9 mouse cellular contexts compared by ENCODE assay signal in genomic region chr5:118027698-118028190, GRCm38 (mm10). TPM values are rescaled to one million over a fixed set of nuclear protein-coding genes. Genes with fewer than 3 reads are reported as not detected.
A peak's percentile ranks its signal among the peaks of the same experiment; 100 is the strongest.
DNase-seq lines count a peak whose midpoint lies in the region; ATAC-seq lines count a peak whose summit lies in the region.
"Had no signal": no experiment of that assay in that cellular context is flagged by ENCODE, and none has a peak within 500 bp of the region (broad histone marks: within the 10 kb centered on the region; RNA-seq: fewer than 3 reads in every experiment).

TSS of gene Tesc (plus strand) at chr5:118027743.

- H3K27ac ChIP-seq in kidney, embryonic 15.5 days = no peak within 1 kb of the TSS
- no peak within 1 kb of the TSS for H3K27ac ChIP-seq in embryonic facial prominence, embryonic 13.5 days
- no peak within 1 kb of the TSS for H3K27ac ChIP-seq in hindbrain, embryonic 12.5 days
- no peak within 1 kb of the TSS for H3K27ac ChIP-seq in liver, embryonic 11.5 days (ENCODE audit: low read depth, low read length)

- peak; percentile 13; the same call in 1 of the 2 replicates for ATAC-seq in kidney, embryonic 15.5 days (replicated peaks; ENCODE audit: low FRiP score)
- no peak for ATAC-seq in embryonic facial prominence, embryonic 13.5 days (ENCODE audit: insufficient number of reproducible peaks, insufficient read depth, low FRiP score, low TSS enrichment, low read depth)
- no peak for ATAC-seq in hindbrain, embryonic 12.5 days (ENCODE audit: low FRiP score)
- no peak for ATAC-seq in liver, embryonic 11.5 days (replicated peaks; ENCODE audit: low FRiP score)

- H3K4me1 ChIP-seq in kidney, embryonic 15.5 days = peaks cover 37% of the 10 kb centered on the region
- H3K4me1 ChIP-seq in embryonic facial prominence, embryonic 13.5 days = peaks cover 39% of the 10 kb centered on the region
- H3K4me1 ChIP-seq in hindbrain, embryonic 12.5 days = peaks cover 43% of the 10 kb centered on the region
- H3K4me1 ChIP-seq in liver, embryonic 11.5 days (replicated peaks; ENCODE audit: control insufficient read depth, insufficient read depth, low read length) = peaks cover 24% of the 10 kb centered on the region

- no peak for DNase-seq in kidney, adult 9 months
- peak; percentile 18 for DNase-seq in R1 (ENCODE audit: low read depth, low spot score)
- DNase-seq in liver, embryonic 11.5 days (ENCODE audit: low spot score) = no peak
- peak; percentile 55 for DNase-seq in right cerebral cortex, postnatal 25 days
- no peak for DNase-seq in frontal cortex, postnatal 36 days (ENCODE audit: low spot score in 2 of 2)

- peak within 1 kb of the TSS; percentile 54 for H3K9ac ChIP-seq in kidney, embryonic 15.5 days
- peak within 1 kb of the TSS; percentile 65 for H3K9ac ChIP-seq in embryonic facial prominence, embryonic 13.5 days
- peak within 1 kb of the TSS; percentile 62 for H3K9ac ChIP-seq in hindbrain, embryonic 12.5 days
- no peak within 1 kb of the TSS; the same call in 1 of the 2 replicates for H3K9ac ChIP-seq in liver, embryonic 11.5 days (ENCODE audit: low read depth, low read length)

- peak within 1 kb of the TSS; percentile 70 for H3K4me3 ChIP-seq in kidney, embryonic 15.5 days (replicated peaks)
- peak within 1 kb of the TSS; percentile 65 for H3K4me3 ChIP-seq in embryonic facial prominence, embryonic 13.5 days
- H3K4me3 ChIP-seq in hindbrain, embryonic 12.5 days = peak within 1 kb of the TSS; percentile 67
- H3K4me3 ChIP-seq in liver, embryonic 11.5 days (ENCODE audit: low read depth, low read length) = peak within 1 kb of the TSS; percentile 60

- H3K36me3 ChIP-seq in kidney, embryonic 15.5 days = no peaks in the 10 kb centered on the region
- H3K36me3 ChIP-seq in embryonic facial prominence, embryonic 13.5 days = no peaks in the 10 kb centered on the region
- no peaks in the 10 kb centered on the region for H3K36me3 ChIP-seq in hindbrain, embryonic 12.5 days
- H3K36me3 ChIP-seq in liver, embryonic 11.5 days (ENCODE audit: control insufficient read depth, insufficient read depth, low read length) = no peaks in the 10 kb centered on the region
- H3K36me3 ChIP-seq: G1E had no signal

- whole genome bisulfite sequencing in kidney, embryonic 15.5 days = under 1% methylated on average over 54 of the region's 63 CpGs
- WGBS in embryonic facial prominence, embryonic 13.5 days = under 1% methylated on average over 46 of the region's 63 CpGs
- under 1% methylated on average over 47 of the region's 63 CpGs for WGBS in hindbrain, embryonic 12.5 days
- under 1% methylated on average over 45 of the region's 63 CpGs for WGBS in liver, embryonic 11.5 days

- H3K4me2 ChIP-seq in kidney, embryonic 15.5 days = peak within 1 kb of the TSS; percentile 100
- peak within 1 kb of the TSS; percentile 95 for H3K4me2 ChIP-seq in embryonic facial prominence, embryonic 13.5 days
- peak within 1 kb of the TSS; percentile 99 for H3K4me2 ChIP-seq in hindbrain, embryonic 12.5 days (replicated peaks)
- H3K4me2 ChIP-seq in liver, embryonic 11.5 days = peak within 1 kb of the TSS; percentile 93

- H3K27me3 ChIP-seq in kidney, embryonic 15.5 days = peaks cover 61% of the 10 kb centered on the region
- peaks cover 67% of the 10 kb centered on the region for H3K27me3 ChIP-seq in embryonic facial prominence, embryonic 13.5 days
- peaks cover 68% of the 10 kb centered on the region for H3K27me3 ChIP-seq in hindbrain, embryonic 12.5 days
- peaks cover 58% of the 10 kb centered on the region for H3K27me3 ChIP-seq in liver, embryonic 11.5 days (replicated peaks; ENCODE audit: control insufficient read depth, insufficient read depth, low read length)

- no peaks in the 10 kb centered on the region for H3K9me3 ChIP-seq in kidney, embryonic 15.5 days (replicated peaks)
- H3K9me3 ChIP-seq in embryonic facial prominence, embryonic 13.5 days = no peaks in the 10 kb centered on the region
- H3K9me3 ChIP-seq in hindbrain, embryonic 12.5 days (replicated peaks) = no peaks in the 10 kb centered on the region; the same call in 1 of the 2 replicates
- no peaks in the 10 kb centered on the region for H3K9me3 ChIP-seq in liver, embryonic 11.5 days (ENCODE audit: control insufficient read depth, low read length)

RNA-seq across cellular contexts. Expression of gene Tesc, which starts in this region (rescaled TPM):
- 17.1 and 18.6 TPM in 2 replicates for polyA plus RNA-seq in kidney, embryonic 15.5 days (2015; fragmentation: Nextera tagmentation; extraction: Ambion mirVana)
- polyA plus RNA-seq in embryonic facial prominence, embryonic 13.5 days (2015; fragmentation: Nextera tagmentation; extraction: Ambion mirVana) = 7.3 and 9.2 TPM in 2 replicates
- 0.53 and 0.56 TPM in 2 replicates for polyA plus RNA-seq in hindbrain, embryonic 12.5 days (2016; fragmentation: Nextera tagmentation; extraction: Ambion mirVana)
- 1.7 and 2.2 TPM in 2 replicates for polyA plus RNA-seq in liver, embryonic 11.5 days (2014; fragmentation: Nextera tagmentation; extraction: Ambion mirVana)
- polyA plus RNA-seq: G1E had no signal

Comparison
In these comparisons a context has a peak if more than half of its experiments do, and no peak if none do; other contexts are left out.
1. DNase-seq: peak in R1 (single experiment) and right cerebral cortex, postnatal 25 days (single experiment); none in kidney, adult 9 months (single experiment), liver, embryonic 11.5 days (single experiment) and frontal cortex, postnatal 36 days (0 of 2).
2. Peak in every context shown above with its lines, with median percentiles within 50 percentile points of each other: H3K4me2 ChIP-seq and H3K4me3 ChIP-seq.